Mouse (Mus musculus) inflammation-experienced regulatory T-cells, adult 16 weeks (primary cell): Measurements from ENCODE around the gene Rpf2. TPM values are rescaled to one million over a fixed set of nuclear protein-coding genes. Genes with fewer than 3 reads are reported as not detected.

Source experiments
- polyA plus RNA-seq: library from polyadenylated mRNA; unstranded; fragments of 100-300 nt; shearing (Covaris generic); gene quantifications from one replicate; pipeline ENCODE4 v1.2.1, GENCODE M21; 2017

Rpf2 gene
- 61.0 TPM for polyA plus RNA-seq

DNA sequence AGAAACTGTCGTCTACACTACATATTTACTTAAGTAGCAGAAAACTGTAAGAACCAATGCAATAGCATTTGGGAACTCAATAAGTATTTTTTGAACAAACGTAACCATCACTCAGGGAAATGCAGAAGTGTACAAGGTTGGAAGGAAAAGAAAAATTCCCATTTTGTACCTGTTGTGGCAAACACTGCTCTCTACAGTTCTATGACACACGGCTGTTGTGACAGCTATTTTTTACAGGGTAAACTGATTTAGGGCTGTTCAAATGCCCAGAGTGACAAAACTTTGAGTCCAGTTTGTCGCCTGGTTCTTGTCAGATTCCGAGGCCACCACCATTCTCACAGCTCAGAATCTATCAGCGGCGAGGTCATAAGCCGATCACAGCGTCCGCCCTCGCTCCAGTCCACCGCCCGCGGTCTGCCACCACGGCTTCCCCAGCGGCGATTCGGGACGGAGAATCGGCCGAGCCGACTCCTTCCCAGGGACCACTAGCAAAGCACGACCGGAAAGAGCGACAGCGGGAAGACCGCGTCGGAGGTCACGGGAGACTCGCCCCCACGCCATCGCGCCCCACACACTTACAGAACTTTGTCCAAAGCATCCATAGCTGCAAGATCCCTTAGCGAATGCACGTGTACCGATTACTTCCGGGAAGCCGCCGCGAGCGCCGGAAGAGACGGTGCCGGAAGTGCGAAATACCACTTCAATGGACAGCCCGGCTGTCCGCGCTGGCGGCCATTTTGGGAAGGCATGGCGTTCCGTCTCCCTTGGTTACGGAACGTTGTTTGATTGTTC lies at the start of gene Rpf2:
Gene Rpf2, minus strand, starts transcription at position 663 of the 792 bp plus-strand sequence.

GRCm38 (mm10) chr10:40257414-40258255 lies 10.8 kb upstream of the Rpf2 start, which contains the start of gene Gtf3c6:
TSS of gene Gtf3c6 (minus strand) at chr10:40258108.

Other genes starting within 250 kb of the Rpf2 start
- not detected for gene Mfsd4b1, start 221.8 kb downstream of the Rpf2 start, polyA plus RNA-seq
- gene Slc16a10, start 104.8 kb downstream of the Rpf2 start, polyA plus RNA-seq, result 1.9 TPM
- gene Gtf3c6, start 11.1 kb upstream of the Rpf2 start, polyA plus RNA-seq, result 91.3 TPM
- 81.7 TPM for gene Amd1, start 55.1 kb upstream of the Rpf2 start, polyA plus RNA-seq
- 30.3 TPM for gene Cdk19, start 92.5 kb upstream of the Rpf2 start, polyA plus RNA-seq